Mouse (Mus musculus) intestine, embryonic 16.5 days (tissue): ENCODE results near the gene Ankrd13b. TPM values are rescaled to one million over a fixed set of nuclear protein-coding genes. Genes with fewer than 3 reads are reported as not detected.
"Not testable (repeated sequence)": the region's sequence is repeated elsewhere in the genome, so short reads cannot be mapped to it uniquely, and the experiment has no call there.

Experiments used
- ATAC-seq: fragments of 200-750 bp; cut with Nextera tagmentation; 2 replicates; pipeline ENCODE4 v1.8.0; 2017; ENCODE audit warnings: moderate TSS enrichment, moderate library complexity
- H3K27ac ChIP-seq: fragments of 300-500 bp; sonication (generic); 2 replicates; pipeline ENCODE4 v1.5.1; 2014; ENCODE audit warnings: mild to moderate bottlenecking, low read length
- H3K27me3 ChIP-seq: fragments of 300-500 bp; sonication (generic); replicated peaks from 2 replicates; pipeline ENCODE4 v1.6.1; 2014; ENCODE audit warnings: low read length, control low read depth, mixed read lengths; ENCODE audit not compliant: control insufficient read depth, insufficient read depth
- H3K36me3 ChIP-seq: fragments of 300-500 bp; sonication (generic); 2 replicates; pipeline ENCODE4 v1.6.1; 2014; ENCODE audit warnings: low read length, control low read depth; ENCODE audit not compliant: control insufficient read depth, insufficient read depth
- H3K4me1 ChIP-seq: fragments of 300-500 bp; sonication (generic); 2 replicates; pipeline ENCODE4 v1.6.1; 2014; ENCODE audit warnings: low read length, control low read depth, mixed read lengths; ENCODE audit not compliant: control insufficient read depth, insufficient read depth
- H3K4me2 ChIP-seq: fragments of 300-500 bp; sonication (generic); 2 replicates; pipeline ENCODE4 v1.6.1; 2014; ENCODE audit warnings: low read depth, low read length, control low read depth
- H3K4me3 ChIP-seq: fragments of 300-500 bp; sonication (generic); 2 replicates; pipeline ENCODE4 v1.5.1; 2014; ENCODE audit warnings: mild to moderate bottlenecking, low read length
- H3K9ac ChIP-seq: fragments of 300-500 bp; sonication (generic); 2 replicates; pipeline ENCODE4 v1.6.1; 2014; ENCODE audit warnings: low read depth, low read length
- H3K9me3 ChIP-seq: fragments of 300-500 bp; sonication (generic); 2 replicates; pipeline ENCODE4 v1.6.1; 2016; ENCODE audit warnings: low read length, control low read depth; ENCODE audit not compliant: control insufficient read depth
- WGBS: fragments of 180-500 bp; shearing (Covaris S2); extraction: QIAGEN DNeasy Blood & Tissue Kit; methylation state at CpG from one replicate; pipeline ENCODE4 v1.1.7; 2014; 5-methylcytosine and 5-hydroxymethylcytosine counted together
- polyA plus RNA-seq: library from polyadenylated mRNA; unstranded; fragments of >200 nt; fragmentation: Nextera tagmentation; extraction: Ambion mirVana; gene quantifications from 2 replicates; pipeline ENCODE4 v1.2.1, GENCODE M21; 2015

Ankrd13b gene
- polyA plus RNA-seq: 1.6 and 1.7 TPM in 2 replicates

- H3K9ac ChIP-seq: peak within 1 kb of the TSS; percentile 85
- H3K27ac ChIP-seq: peak within 1 kb of the TSS; percentile 92; the same call in 1 of the 2 replicates
- no peaks in the 10 kb centered on the region for H3K36me3 ChIP-seq
- WGBS: under 1% methylated on average over 44 of the region's 87 CpGs
- H3K27me3 ChIP-seq: no peaks in the 10 kb centered on the region
- ATAC-seq: peak; percentile 41
- H3K4me2 ChIP-seq: peak within 1 kb of the TSS; percentile 99
- no peaks in the 10 kb centered on the region for H3K9me3 ChIP-seq
- H3K4me3 ChIP-seq: peak within 1 kb of the TSS; percentile 86
- H3K4me1 ChIP-seq: peaks cover 52% of the 10 kb centered on the region
Measured at GRCm38 (mm10) chr11:77489591-77490235, at the start of gene Ankrd13b. Gene Ankrd13b (minus strand): TSS chr11:77489678.

GRCm38 (mm10) chr11:77532202-77532846 is 42.8 kb upstream of the Ankrd13b start:
- H3K4me2 ChIP-seq: no peak overlapping the region
- no peaks in the 10 kb centered on the region for H3K4me1 ChIP-seq
- no peaks in the 10 kb centered on the region for H3K36me3 ChIP-seq
- H3K27me3 ChIP-seq: no peaks in the 10 kb centered on the region
- H3K9ac ChIP-seq: no peak overlapping the region
- ATAC-seq: no peak
- H3K27ac ChIP-seq: no peak overlapping the region
- WGBS: 88% methylated on average over 4 of the region's 4 CpGs
- no peaks in the 10 kb centered on the region for H3K9me3 ChIP-seq
- H3K4me3 ChIP-seq: no peak overlapping the region

- Histone ChIP-seq H3K9me3 (no peaks in the 10 kb centered on the region), H3K36me3 (no peaks in the 10 kb centered on the region), H3K27ac (no peak overlapping the region), H3K9ac (no peak overlapping the region), H3K4me3 (no peak overlapping the region), H3K4me2 (no peak overlapping the region), H3K27me3 (no peaks in the 10 kb centered on the region), H3K4me1 (no peaks in the 10 kb centered on the region)
- ATAC-seq: no peak
- 86% methylated on average over 2 of the region's 2 CpGs for WGBS
Measured at GRCm38 (mm10) chr11:77530862-77531261, 41.4 kb upstream of the Ankrd13b start.

GRCm38 (mm10) chr11:77529644-77530043 is 40.2 kb upstream of the Ankrd13b start:
- H3K36me3 ChIP-seq: no peaks in the 10 kb centered on the region

GRCm38 (mm10) chr11:77528420-77528819 is 38.9 kb upstream of the Ankrd13b start:
- H3K36me3 ChIP-seq, H3K9ac ChIP-seq, H3K4me1 ChIP-seq, H3K27ac ChIP-seq, H3K9me3 ChIP-seq, H3K4me3 ChIP-seq, H3K27me3 ChIP-seq, ATAC-seq, H3K4me2 ChIP-seq: not testable (repeated sequence)
- 86% methylated on average over 3 of the region's 3 CpGs for WGBS

More at GRCm38 (mm10) chr11:77529644-77530043, 40.2 kb upstream of the Ankrd13b start:
- no peak overlapping the region for H3K9ac ChIP-seq
- H3K4me2 ChIP-seq: no peak overlapping the region
- H3K4me3 ChIP-seq: no peak overlapping the region
- no peak for ATAC-seq
- H3K27me3 ChIP-seq: no peaks in the 10 kb centered on the region
- H3K9me3 ChIP-seq: no peaks in the 10 kb centered on the region
- WGBS: 78% methylated on average over 3 of the region's 3 CpGs
- no peaks in the 10 kb centered on the region for H3K4me1 ChIP-seq
- no peak overlapping the region for H3K27ac ChIP-seq

- H3K4me2 ChIP-seq: no peak overlapping the region
- no peaks in the 10 kb centered on the region for H3K27me3 ChIP-seq
- no peak overlapping the region for H3K4me3 ChIP-seq
- H3K9ac ChIP-seq: no peak overlapping the region
- no peaks in the 10 kb centered on the region for H3K4me1 ChIP-seq
- WGBS: 66% methylated on average over 3 of the region's 3 CpGs
- no peaks in the 10 kb centered on the region for H3K36me3 ChIP-seq
- no peaks in the 10 kb centered on the region for H3K9me3 ChIP-seq
- ATAC-seq: no peak
- H3K27ac ChIP-seq: no peak overlapping the region
Measured at GRCm38 (mm10) chr11:77525804-77526486, 36.5 kb upstream of the Ankrd13b start.

GRCm38 (mm10) chr11:77520601-77521529 is 31.4 kb upstream of the Ankrd13b start:
- Histone ChIP-seq H3K4me3 (no peak overlapping the region), H3K9ac (no peak overlapping the region), H3K4me2 (no peak overlapping the region), H3K36me3 (no peaks in the 10 kb centered on the region), H3K27ac (no peak overlapping the region), H3K27me3 (0 out of 2 replicates have a peak, but pooled peaks cover 4% of the 10 kb centered on the region), H3K9me3 (no peaks in the 10 kb centered on the region), H3K4me1 (peaks cover 5% of the 10 kb centered on the region)
- 59% methylated on average over 5 of the region's 5 CpGs for WGBS
- no peak for ATAC-seq

- Histone ChIP-seq H3K27me3 (peaks cover 6% of the 10 kb centered on the region; the same call in 1 of the 2 replicates), H3K9ac (no peak within 1 kb of the TSS), H3K4me2 (no peak within 1 kb of the TSS), H3K36me3 (no peaks in the 10 kb centered on the region), H3K4me1 (peaks cover 20% of the 10 kb centered on the region), H3K9me3 (no peaks in the 10 kb centered on the region), H3K27ac (no peak within 1 kb of the TSS; the same call in 1 of the 2 replicates), H3K4me3 (no peak within 1 kb of the TSS)
- no peak for ATAC-seq
- WGBS: 64% methylated on average over 5 of the region's 5 CpGs
Measured at GRCm38 (mm10) chr11:77519043-77519442, 29.6 kb upstream of the Ankrd13b start, which contains the start of gene Gm10392. Gene Gm10392 (minus strand): TSS chr11:77519198.
